In the genomic region with DNA sequence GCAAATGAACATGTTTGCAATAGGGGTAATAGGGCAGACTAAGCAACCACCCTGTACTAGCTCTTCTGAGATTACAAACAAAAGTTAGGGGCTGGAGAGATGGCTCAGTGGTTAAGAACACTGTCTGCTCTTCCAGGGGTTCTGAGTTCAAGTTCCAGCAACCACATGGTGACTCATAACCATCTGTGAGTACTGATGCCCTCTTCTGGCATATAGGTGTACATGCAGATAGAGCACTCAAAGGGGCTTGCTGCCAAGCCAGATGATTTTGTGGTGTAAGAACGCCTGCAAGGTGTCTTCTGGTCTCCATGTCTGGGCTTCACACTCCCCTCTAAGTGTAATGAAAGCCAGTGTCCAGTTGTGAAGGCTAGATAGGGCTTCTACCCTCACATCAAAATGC, we compare ENCODE assay signal across 12 mouse cellular contexts. TPM values are rescaled to one million over a fixed set of nuclear protein-coding genes. Genes with fewer than 3 reads are reported as not detected.
A peak's percentile ranks its signal among the peaks of the same experiment; 100 is the strongest.
DNase-seq lines count a peak whose midpoint lies in the region; ATAC-seq and TF ChIP-seq lines count a peak whose summit lies in the region.
"Had no signal": no experiment of that assay in that cellular context is flagged by ENCODE, and none has a peak within 500 bp of the region (broad histone marks: within the 10 kb centered on the region; RNA-seq: fewer than 3 reads in every experiment).

No protein-coding gene starts in this region.

- no peak overlapping the region for H3K27ac ChIP-seq in cerebellum, adult 2 months (ENCODE audit: insufficient read depth, low read length)
- H3K27ac ChIP-seq in kidney, embryonic 15.5 days, result no peak overlapping the region
- H3K27ac ChIP-seq in hindbrain, embryonic 11.5 days (ENCODE audit: low read depth, low read length), result no peak overlapping the region
- H3K27ac ChIP-seq: liver, embryonic 13.5 days; neural tube, embryonic 15.5 days had no signal

- peaks cover 3% of the 10 kb centered on the region; the same call in 1 of the 2 replicates for H3K4me1 ChIP-seq in cerebellum, adult 2 months (ENCODE audit: control insufficient read depth, insufficient read depth, low read length)
- H3K4me1 ChIP-seq in kidney, embryonic 15.5 days, result peaks cover 4% of the 10 kb centered on the region
- H3K4me1 ChIP-seq in hindbrain, embryonic 11.5 days (replicated peaks; ENCODE audit: control insufficient read depth, insufficient read depth, low read length), result no peaks in the 10 kb centered on the region
- H3K4me1 ChIP-seq: liver, embryonic 13.5 days; neural tube, embryonic 15.5 days had no signal

- WGBS in cerebellum, adult 2 months, result 20% methylated on average over 1 of the region's 1 CpGs
- 50% methylated on average over 1 of the region's 1 CpGs for WGBS in kidney, embryonic 15.5 days
- 57% methylated on average over 1 of the region's 1 CpGs for WGBS in hindbrain, embryonic 11.5 days

- no peak overlapping the region for H3K9ac ChIP-seq in kidney, embryonic 15.5 days
- no peak overlapping the region for H3K9ac ChIP-seq in hindbrain, embryonic 11.5 days (ENCODE audit: low read depth, low read length)
- H3K9ac ChIP-seq: liver, embryonic 13.5 days; neural tube, embryonic 15.5 days had no signal

- no peak for ATAC-seq in kidney, embryonic 15.5 days (replicated peaks; ENCODE audit: low FRiP score)
- ATAC-seq in hindbrain, embryonic 11.5 days (ENCODE audit: low FRiP score), result no peak

- no peaks in the 10 kb centered on the region for H3K27me3 ChIP-seq in cerebellum, adult 2 months (ENCODE audit: control insufficient read depth, insufficient read depth, low read length)
- H3K27me3 ChIP-seq in kidney, embryonic 15.5 days, result no peaks in the 10 kb centered on the region; the same call in 1 of the 2 replicates
- no peaks in the 10 kb centered on the region for H3K27me3 ChIP-seq in hindbrain, embryonic 11.5 days (ENCODE audit: control insufficient read depth, insufficient read depth, low read length)
- H3K27me3 ChIP-seq: neural tube, embryonic 15.5 days had no signal

- H3K36me3 ChIP-seq in kidney, embryonic 15.5 days, result peaks cover 13% of the 10 kb centered on the region
- no peaks in the 10 kb centered on the region for H3K36me3 ChIP-seq in hindbrain, embryonic 11.5 days (ENCODE audit: control insufficient read depth, insufficient read depth, low read length)

- no peaks in the 10 kb centered on the region for H3K9me3 ChIP-seq in kidney, embryonic 15.5 days (replicated peaks)
- no peaks in the 10 kb centered on the region for H3K9me3 ChIP-seq in hindbrain, embryonic 11.5 days (ENCODE audit: control insufficient read depth, low read length)
- H3K9me3 ChIP-seq: liver, embryonic 13.5 days; neural tube, embryonic 15.5 days had no signal

- no peak for TF ChIP-seq POLR2A in cerebellum, adult 2 months (IDR thresholded peaks at IDR 0.05; ENCODE audit: borderline replicate concordance, insufficient read depth, low read length)

- DNase-seq in cerebellum, adult 2 months, result no peak
- no peak for DNase-seq in cerebellum, postnatal 4 days (ENCODE audit: low spot score in 2 of 2)
- peak; percentile 7 to 22 for DNase-seq in kidney, postnatal 36 days
- DNase-seq in 416B (ENCODE audit: low read depth) (peak; percentile 52), adipocyte (ENCODE audit: low spot score) (peak; percentile 38)
- DNase-seq in layer of hippocampus, postnatal 25 days (ENCODE audit: extremely low spot score in 1 of 2, low spot score in 1 of 2), result no peak
- DNase-seq in hindbrain, embryonic 11.5 days (ENCODE audit: low spot score), result no peak
- DNase-seq: liver, embryonic 13.5 days; right cerebral cortex, postnatal 25 days had no signal

- H3K4me2 ChIP-seq in kidney, embryonic 15.5 days, result no peak overlapping the region
- H3K4me2 ChIP-seq in hindbrain, embryonic 11.5 days (replicated peaks; ENCODE audit: low read depth, low read length), result no peak overlapping the region
- H3K4me2 ChIP-seq: liver, embryonic 13.5 days; neural tube, embryonic 15.5 days had no signal

- H3K4me3 ChIP-seq in cerebellum, adult 2 months (replicated peaks; ENCODE audit: insufficient read depth, low read depth, low read length), result no peak overlapping the region
- no peak overlapping the region for H3K4me3 ChIP-seq in kidney, embryonic 15.5 days (replicated peaks)
- H3K4me3 ChIP-seq in hindbrain, embryonic 11.5 days (ENCODE audit: low read depth, low read length), result no peak overlapping the region
- H3K4me3 ChIP-seq: liver, embryonic 13.5 days; neural tube, embryonic 15.5 days had no signal

- 0 out of 2 replicates have a peak, but pooled peaks have one; percentile 38 for TF ChIP-seq CTCF in cerebellum, adult 2 months (IDR thresholded peaks at IDR 0.05; ENCODE audit: borderline replicate concordance, insufficient read depth, low read depth, low read length)

RNA-seq across cellular contexts. Expression of a gene that starts 11.4 kb away (rescaled TPM):
- polyA plus RNA-seq in cerebellum, adult 2 months (2012; rRNA removed), result 318 and 338 TPM in 2 replicates
- polyA plus RNA-seq in kidney, embryonic 15.5 days (2015; fragmentation: Nextera tagmentation; extraction: Ambion mirVana), result 27.5 and 27.8 TPM in 2 replicates
- 100 to 1,000 TPM; 214 to 222 TPM for total RNA-seq in layer of hippocampus, postnatal 25 days (2021)
- 34.6 and 36.5 TPM in 2 replicates for polyA plus RNA-seq in hindbrain, embryonic 11.5 days (2014; fragmentation: Nextera tagmentation; extraction: Ambion mirVana)

RNA-seq across cellular contexts. Expression of a gene that starts 22.9 kb away (rescaled TPM):
- 191 and 195 TPM in 2 replicates for polyA plus RNA-seq in cerebellum, adult 2 months (2012; rRNA removed)
- polyA plus RNA-seq in kidney, embryonic 15.5 days (2015; fragmentation: Nextera tagmentation; extraction: Ambion mirVana), result 268 and 290 TPM in 2 replicates
- 100 to 1,000 TPM; 173 TPM for total RNA-seq in layer of hippocampus, postnatal 25 days (2021)
- polyA plus RNA-seq in hindbrain, embryonic 11.5 days (2014; fragmentation: Nextera tagmentation; extraction: Ambion mirVana), result 217 and 230 TPM in 2 replicates

RNA-seq across cellular contexts. Expression of a gene that starts 31.4 kb away (rescaled TPM):
- 89.3 and 90.3 TPM in 2 replicates for polyA plus RNA-seq in cerebellum, adult 2 months (2012; rRNA removed)
- polyA plus RNA-seq in kidney, embryonic 15.5 days (2015; fragmentation: Nextera tagmentation; extraction: Ambion mirVana), result 13.3 and 15.1 TPM in 2 replicates
- total RNA-seq in layer of hippocampus, postnatal 25 days (2021), result 100 to 1,000 TPM; 754 to 774 TPM
- 126 and 128 TPM in 2 replicates for polyA plus RNA-seq in hindbrain, embryonic 11.5 days (2014; fragmentation: Nextera tagmentation; extraction: Ambion mirVana)
- total RNA-seq: gastrocnemius, adult 18-20 months had no signal

RNA-seq across cellular contexts. Expression of a gene that starts 41.4 kb away (rescaled TPM):
- 98.4 and 103 TPM in 2 replicates for polyA plus RNA-seq in cerebellum, adult 2 months (2012; rRNA removed)
- polyA plus RNA-seq in kidney, embryonic 15.5 days (2015; fragmentation: Nextera tagmentation; extraction: Ambion mirVana), result 99.8 and 101 TPM in 2 replicates
- 10 to 100 TPM; 24.5 to 24.7 TPM for total RNA-seq in layer of hippocampus, postnatal 25 days (2021)
- polyA plus RNA-seq in hindbrain, embryonic 11.5 days (2014; fragmentation: Nextera tagmentation; extraction: Ambion mirVana), result 75.6 and 81.3 TPM in 2 replicates

RNA-seq across cellular contexts. Expression of a gene that starts 44.4 kb away (rescaled TPM):
- 84.0 and 102 TPM in 2 replicates for polyA plus RNA-seq in cerebellum, adult 2 months (2012; rRNA removed)
- 1.3 and 1.8 TPM in 2 replicates for polyA plus RNA-seq in kidney, embryonic 15.5 days (2015; fragmentation: Nextera tagmentation; extraction: Ambion mirVana)
- total RNA-seq in layer of hippocampus, postnatal 25 days (2021), result 100 to 1,000 TPM; 131 to 138 TPM
- 1.6 and 1.8 TPM in 2 replicates for polyA plus RNA-seq in hindbrain, embryonic 11.5 days (2014; fragmentation: Nextera tagmentation; extraction: Ambion mirVana)

Comparison
In these comparisons a context has a peak if more than half of its experiments do, and no peak if none do; other contexts are left out.
1. DNase-seq: peak in kidney, postnatal 36 days (2 of 2), 416B (single experiment) and adipocyte (single experiment); none in cerebellum, adult 2 months (0 of 2), cerebellum, postnatal 4 days (0 of 2), layer of hippocampus, postnatal 25 days (0 of 2) and hindbrain, embryonic 11.5 days (single experiment).